Mouse (Mus musculus) cerebellum, adult 11-12 months (tissue): Measurements from ENCODE around the gene Tbcel.
A peak's percentile ranks its signal among the peaks of the same experiment; 100 is the strongest.

ENCODE experiments used
- DNase-seq: peaks from one replicate; pipeline ENCODE4 v3.0.0; 2022

Tbcel gene

DNA sequence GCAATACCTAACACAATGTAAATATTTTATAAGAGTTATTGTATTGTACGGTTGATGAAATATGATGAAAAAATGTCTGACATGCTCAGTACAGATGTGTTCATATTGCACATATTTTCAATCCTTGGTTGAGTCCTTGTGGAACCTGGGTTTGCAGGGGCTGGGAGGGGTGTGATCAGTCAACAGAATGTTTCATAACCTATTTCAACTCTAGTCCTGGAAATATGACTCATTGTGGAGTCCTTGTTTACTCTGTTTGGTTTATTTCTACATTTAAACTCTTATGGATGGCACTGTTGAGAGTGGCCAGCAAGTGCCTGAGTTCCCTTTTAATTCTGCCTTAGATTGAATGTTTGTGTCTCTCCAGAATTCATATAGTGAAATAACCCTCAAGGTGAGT is 22.9 kb downstream of the Tbcel start:
- no peak for DNase-seq

DNA sequence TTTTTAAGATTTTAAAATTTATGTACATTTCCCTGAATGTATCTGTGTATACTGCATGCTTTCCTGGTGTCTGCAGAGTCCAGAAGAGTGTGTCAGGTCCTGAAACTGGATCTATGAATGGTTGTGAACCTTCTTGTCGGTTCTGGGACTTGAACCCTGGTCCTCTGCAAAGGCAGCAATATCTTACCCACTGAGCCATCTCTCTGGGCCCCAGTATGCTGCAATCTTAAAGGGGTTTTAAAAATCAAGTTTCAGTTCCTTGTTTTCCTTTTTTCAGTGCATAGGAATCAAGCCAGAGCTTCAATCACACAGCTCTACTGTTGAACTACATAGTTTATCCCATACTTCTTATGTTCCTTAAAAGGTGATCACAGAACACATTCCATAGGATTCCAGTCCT is 24.7 kb downstream of the Tbcel start:
- DNase-seq, result no peak

- no peak for DNase-seq
Measured at GRCm38 (mm10) chr9:42476166-42476565, 31.4 kb downstream of the Tbcel start.

- no peak for DNase-seq
Measured at GRCm38 (mm10) chr9:42474244-42474643, 33.4 kb downstream of the Tbcel start.

DNA sequence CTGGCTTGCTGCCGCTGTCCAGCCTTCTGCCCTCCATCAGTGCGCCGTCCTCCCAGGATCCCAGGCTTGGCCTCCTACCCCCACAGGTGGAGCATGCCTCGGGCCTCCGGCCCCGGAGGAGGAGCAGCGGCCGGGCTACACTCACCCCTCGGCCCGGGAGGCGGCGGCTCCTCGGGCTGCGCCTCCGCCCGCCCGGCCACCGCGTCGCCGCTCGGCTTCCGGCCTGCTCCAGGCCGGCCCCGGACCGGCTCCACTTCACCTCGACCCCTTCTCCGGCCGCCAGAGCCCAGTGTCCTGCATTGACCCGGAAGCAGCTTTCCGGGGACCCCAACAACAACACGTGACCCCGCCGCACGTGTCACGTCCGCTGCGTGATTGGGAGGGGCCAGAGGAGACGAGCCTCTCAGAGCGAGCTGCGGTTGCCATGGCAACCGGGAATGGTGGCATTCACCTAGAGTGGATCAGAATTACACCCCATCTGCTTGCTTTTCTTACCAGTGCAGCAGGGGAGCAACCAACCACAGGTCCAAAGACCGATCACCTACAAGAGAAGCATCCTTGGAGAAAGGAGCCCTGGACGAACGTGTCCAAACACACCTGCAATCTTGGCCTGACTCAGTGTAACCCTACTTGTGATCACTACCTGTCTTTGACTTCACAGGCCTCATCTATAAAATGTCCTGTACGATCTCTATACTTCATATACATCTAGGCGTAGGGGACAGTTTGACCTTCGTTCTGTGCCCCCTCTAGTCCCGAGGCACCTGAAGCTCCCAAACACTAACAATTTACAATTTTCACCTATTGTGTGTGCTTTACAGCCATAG is 35.5 kb downstream of the Tbcel start:
- peak; percentile 95 for DNase-seq

- peak; percentile 31 for DNase-seq
Measured at GRCm38 (mm10) chr9:42471214-42471613, 36.4 kb downstream of the Tbcel start.

GRCm38 (mm10) chr9:42469323-42469722 is 38.3 kb downstream of the Tbcel start:
- DNase-seq, result no peak

DNA sequence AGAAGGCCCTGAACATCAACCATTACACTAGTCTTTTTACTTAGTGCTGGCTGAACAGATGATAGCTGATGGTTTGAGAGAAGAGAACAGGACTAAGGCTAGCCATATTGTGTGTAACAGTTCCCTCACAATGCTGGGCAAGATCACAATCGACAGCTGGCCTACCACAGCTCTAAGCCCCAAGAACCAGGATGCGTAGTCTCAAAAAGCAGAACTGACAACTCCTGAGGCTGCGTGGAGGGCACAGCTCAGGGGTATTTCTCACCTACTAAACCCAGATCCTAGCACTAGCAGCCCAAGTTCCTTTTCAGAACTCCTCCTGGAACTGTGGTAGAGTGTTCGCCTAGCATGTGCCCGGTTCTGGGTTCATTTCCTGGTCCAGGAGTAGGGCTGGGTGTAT is 39.2 kb downstream of the Tbcel start:
- no peak for DNase-seq

GRCm38 (mm10) chr9:42467116-42467815 is 40.3 kb downstream of the Tbcel start:
- no peak for DNase-seq

DNA sequence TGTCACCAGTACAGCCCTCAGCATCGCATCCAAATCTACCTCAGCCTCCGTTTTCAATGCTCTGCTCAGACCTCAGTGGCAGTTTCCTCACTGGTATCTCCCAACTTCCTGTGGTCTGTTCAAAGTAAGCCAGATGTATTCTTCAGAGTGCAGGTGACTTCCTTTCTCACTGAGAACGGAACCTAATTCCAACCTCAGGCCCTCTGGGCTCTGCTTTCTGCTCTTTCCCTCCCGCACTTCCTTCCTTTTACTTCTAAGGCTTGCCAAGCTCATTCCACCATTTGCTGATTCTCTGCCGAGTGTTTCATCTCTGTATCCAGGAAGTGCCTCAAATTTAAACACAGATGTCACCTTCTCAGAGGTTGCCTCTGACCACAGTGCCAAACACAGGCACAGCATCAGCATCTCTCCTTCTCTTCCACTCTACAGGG is 41.9 kb downstream of the Tbcel start:
- DNase-seq, result no peak

- no peak for DNase-seq
Measured at GRCm38 (mm10) chr9:42464181-42464580, 43.4 kb downstream of the Tbcel start.

DNA sequence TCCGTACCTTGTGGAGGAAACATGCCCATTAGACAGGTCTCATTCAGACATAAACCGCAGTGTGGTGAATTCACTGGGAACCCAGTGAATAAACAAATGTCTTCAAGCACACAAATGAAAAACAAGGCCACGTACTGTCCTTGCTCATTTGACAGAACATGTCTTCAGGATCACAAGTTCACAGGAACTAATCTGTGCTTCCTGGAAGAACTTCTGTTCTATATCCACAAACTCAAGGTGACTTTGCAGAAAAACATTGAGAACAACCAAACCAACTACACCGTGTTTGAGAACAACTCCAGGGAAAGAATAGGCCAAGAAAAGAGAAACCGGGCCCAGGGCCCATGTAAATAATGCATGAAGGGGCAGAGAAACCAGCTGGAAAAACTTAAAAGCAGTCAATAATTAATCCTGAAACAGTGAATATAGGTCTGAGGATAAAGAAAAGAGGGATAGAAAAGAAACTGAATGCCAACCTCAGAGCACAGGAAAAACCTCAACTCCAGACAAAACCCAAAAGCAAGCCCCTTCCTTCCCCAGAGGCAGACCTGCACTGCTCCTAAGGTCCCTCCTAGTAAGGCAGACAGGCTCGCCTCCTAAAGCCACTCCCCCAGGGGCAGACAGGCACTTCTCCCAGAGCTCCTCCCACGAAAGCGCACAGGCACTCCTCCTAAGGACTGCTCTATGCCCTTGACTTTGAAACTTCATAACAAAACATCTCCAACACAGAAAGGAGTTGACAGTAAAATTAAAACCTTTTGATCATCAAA is 44.2 kb downstream of the Tbcel start:
- no peak for DNase-seq

DNA sequence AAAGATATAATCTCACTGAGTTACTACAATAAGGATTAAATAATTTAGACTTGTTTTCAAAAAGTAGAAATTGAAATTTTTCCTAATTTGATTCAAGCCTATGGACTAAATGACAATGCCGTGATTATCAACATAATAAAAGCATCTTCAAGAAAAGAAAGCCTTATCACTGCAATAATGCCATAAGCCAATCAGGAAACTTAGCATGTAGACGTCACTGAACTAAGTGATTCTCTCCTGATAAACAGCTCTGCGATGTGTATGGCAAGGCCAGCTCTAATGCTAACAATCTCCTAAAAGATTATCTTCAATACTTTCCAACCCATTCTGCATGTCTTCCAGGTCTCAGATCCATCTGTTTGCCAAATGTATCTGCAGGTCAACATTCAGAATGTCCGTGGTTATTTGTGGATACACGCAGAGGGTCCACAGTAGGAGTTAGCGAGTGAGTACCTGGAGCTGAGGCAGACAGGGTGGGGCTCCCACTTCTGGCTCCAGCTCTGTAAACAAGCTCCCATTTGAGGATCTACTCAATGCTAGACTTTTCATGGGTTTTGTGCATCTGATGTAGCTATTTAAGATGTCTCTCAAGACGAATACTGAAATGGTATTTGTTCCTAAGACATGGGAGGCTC is 44.9 kb downstream of the Tbcel start:
- DNase-seq, result no peak

DNA sequence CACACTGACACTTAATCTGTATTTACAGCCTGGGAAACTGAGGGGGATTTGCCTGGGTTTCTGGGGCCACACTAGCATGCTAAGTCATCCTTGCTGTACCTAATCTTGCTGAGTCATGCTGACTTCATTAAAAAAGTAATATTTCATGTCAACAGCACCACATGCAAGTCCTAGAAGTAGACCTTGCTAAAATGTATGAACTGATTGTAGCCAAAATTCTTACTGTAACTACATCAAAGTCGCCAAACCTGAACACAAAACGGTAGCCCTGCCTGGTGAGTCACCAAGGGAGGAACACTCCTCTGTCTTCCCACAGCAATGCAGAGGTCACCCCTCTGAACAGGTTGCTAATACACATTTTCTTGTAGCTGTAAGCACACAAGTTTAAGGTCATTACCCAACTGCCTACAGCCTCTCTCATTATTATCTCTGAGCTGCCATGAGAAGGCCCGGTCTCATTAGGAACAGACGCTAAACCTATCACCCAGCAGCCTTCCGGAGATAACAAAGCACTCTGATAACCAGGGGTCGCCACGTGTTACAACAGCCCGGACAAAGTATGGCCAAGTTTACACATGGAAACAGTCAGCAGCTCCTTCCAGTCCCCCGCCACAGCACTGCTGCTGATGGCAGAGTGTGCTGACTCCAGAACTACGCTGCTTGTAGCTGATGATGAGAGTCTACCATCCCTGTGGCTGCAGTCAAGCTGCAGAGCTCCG is 46.1 kb downstream of the Tbcel start:
- no peak for DNase-seq

GRCm38 (mm10) chr9:42460353-42460752 is 47.3 kb downstream of the Tbcel start:
- DNase-seq, result no peak

- no peak for DNase-seq
Measured at GRCm38 (mm10) chr9:42459736-42460135, 47.9 kb downstream of the Tbcel start.

DNA sequence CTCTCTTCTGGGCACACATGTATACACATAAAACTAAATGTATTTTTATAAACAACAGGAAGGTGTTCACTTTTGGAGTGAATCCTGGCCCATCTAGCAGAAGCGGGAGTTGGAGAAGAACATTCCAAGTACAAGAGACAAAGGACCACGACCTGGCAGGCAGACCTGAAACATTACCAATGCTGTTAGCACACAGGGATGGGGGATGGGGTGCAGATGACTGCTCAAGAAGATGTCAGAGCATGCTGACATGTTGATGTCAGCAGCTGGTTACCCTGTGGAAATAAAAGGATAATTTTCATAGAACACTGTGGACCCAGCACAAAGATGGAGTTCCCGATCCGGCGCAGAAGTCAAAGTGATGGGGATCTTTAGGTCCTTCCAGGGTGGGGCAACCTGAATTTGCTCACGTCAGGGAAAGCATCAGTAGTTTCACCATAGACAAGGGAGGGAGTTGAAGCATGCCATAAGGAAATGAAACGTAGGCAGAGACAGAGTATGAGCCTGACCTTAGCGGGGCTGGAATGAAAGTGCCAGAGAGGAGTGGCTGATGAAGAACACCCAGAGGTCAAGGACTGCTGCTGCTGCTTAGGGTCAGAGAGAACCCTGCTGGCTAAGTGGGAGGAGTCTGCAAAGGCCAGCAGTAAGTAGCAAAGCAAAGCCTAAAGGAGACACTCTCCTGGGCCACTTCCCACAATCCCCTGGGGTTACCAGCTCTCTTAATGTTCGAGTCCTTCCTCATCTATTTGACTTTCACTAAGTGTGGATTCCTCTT is 48.7 kb downstream of the Tbcel start:
- no peak for DNase-seq

DNA sequence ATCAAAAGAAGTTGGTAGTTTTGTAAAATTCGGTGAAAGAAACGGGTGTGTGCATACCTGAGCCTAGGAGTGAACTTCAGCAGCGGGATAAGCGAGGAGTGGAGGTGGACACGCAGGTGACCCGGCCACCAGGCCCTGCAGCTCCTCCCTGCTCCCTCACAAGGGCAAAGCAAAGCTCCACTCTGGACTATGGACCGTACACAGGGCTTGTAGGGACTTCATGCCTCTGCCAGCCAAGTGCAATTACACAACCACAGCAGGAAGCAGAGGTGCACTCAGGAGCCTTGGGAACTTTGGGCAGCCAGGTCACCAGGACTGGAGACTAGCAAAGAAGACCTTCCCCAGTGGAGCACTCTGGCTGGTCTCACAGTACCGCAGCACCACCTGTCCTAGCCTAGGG is 50.1 kb downstream of the Tbcel start:
- no peak for DNase-seq

- no peak for DNase-seq
Measured at GRCm38 (mm10) chr9:42454364-42454763, 53.2 kb downstream of the Tbcel start.

- DNase-seq, result no peak
Measured at GRCm38 (mm10) chr9:42449043-42449442, 58.6 kb downstream of the Tbcel start.

DNA sequence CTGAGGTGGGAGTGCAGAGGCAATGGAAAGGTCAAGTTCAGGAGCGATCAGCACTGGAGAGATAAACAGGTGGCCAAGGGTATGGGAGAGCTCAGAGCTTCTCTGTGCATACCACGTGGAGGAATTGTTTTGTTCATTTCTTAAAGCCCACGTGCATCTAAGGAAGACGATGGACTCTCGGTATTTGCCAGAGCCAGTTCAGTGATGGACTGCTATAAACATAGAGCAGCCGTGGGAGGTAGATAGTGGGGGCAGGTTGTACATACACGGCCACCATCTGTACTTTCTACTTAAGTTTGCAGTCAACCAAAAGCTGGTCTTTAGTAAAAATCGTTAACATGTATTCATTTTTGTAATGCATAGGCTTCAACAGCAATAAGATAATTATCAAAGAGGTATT is 65.5 kb downstream of the Tbcel start:
- no peak for DNase-seq

GRCm38 (mm10) chr9:42441234-42441633 is 66.4 kb downstream of the Tbcel start:
- DNase-seq, result no peak
